Mouse (Mus musculus) c-Kit-positive CD71-positive TER-119-positive erythroid progenitor cells, embryonic 14.5 days (primary cell): Measurements from ENCODE around the gene Myoz1.

ENCODE experiments used
- DNase-seq: peaks from one replicate; pipeline ENCODE4 v3.0.0-alpha.2; 2013; ENCODE audit warnings: low spot score

The Myoz1 gene

GRCm38 (mm10) chr14:20672990-20673389, 16.6 kb upstream of the Myoz1 start:
- DNase-seq: peak; percentile 53

- DNase-seq: no peak
Observed at GRCm38 (mm10) chr14:20668154-20668810, 11.9 kb upstream of the Myoz1 start, which contains the start of gene Synpo2l. Gene Synpo2l (minus strand): TSS chr14:20668354.

- no peak for DNase-seq
Observed at GRCm38 (mm10) chr14:20667469-20667868, 11.1 kb upstream of the Myoz1 start.

- no peak for DNase-seq
Observed at GRCm38 (mm10) chr14:20664436-20664835, 8.1 kb upstream of the Myoz1 start.

- no peak for DNase-seq
Observed at GRCm38 (mm10) chr14:20663601-20664000, 7.3 kb upstream of the Myoz1 start.

GRCm38 (mm10) chr14:20662740-20663139, 6.4 kb upstream of the Myoz1 start:
- DNase-seq: no peak

GRCm38 (mm10) chr14:20661661-20662331, 5.5 kb upstream of the Myoz1 start:
- DNase-seq: no peak

GRCm38 (mm10) chr14:20660827-20661660, 4.7 kb upstream of the Myoz1 start:
- DNase-seq: peak; percentile 97

- no peak for DNase-seq
Observed at GRCm38 (mm10) chr14:20659687-20660086, 3.3 kb upstream of the Myoz1 start.

GRCm38 (mm10) chr14:20658902-20659301, 2.6 kb upstream of the Myoz1 start:
- DNase-seq: no peak

GRCm38 (mm10) chr14:20658326-20658725, 2.0 kb upstream of the Myoz1 start:
- DNase-seq: peak; percentile 48

GRCm38 (mm10) chr14:20655731-20656130, 609 bp downstream of the Myoz1 start:
- DNase-seq: no peak

- DNase-seq: no peak
Observed at GRCm38 (mm10) chr14:20654690-20655421, 1.5 kb downstream of the Myoz1 start.

- DNase-seq: no peak
Observed at GRCm38 (mm10) chr14:20651722-20652256, 4.6 kb downstream of the Myoz1 start.

- no peak for DNase-seq
Observed at GRCm38 (mm10) chr14:20651000-20651399, 5.3 kb downstream of the Myoz1 start.

- no peak for DNase-seq
Observed at GRCm38 (mm10) chr14:20646381-20646780, 10.0 kb downstream of the Myoz1 start.

- no peak for DNase-seq
Observed at GRCm38 (mm10) chr14:20645547-20645946, 10.8 kb downstream of the Myoz1 start.

- DNase-seq: no peak
Observed at GRCm38 (mm10) chr14:20641438-20641875, 14.9 kb downstream of the Myoz1 start.

- DNase-seq: peak; percentile 99
Observed at GRCm38 (mm10) chr14:20640644-20641437, 15.5 kb downstream of the Myoz1 start, which contains the start of gene Usp54. Gene Usp54 (minus strand): TSS chr14:20641063.

GRCm38 (mm10) chr14:20639918-20640619, 16.3 kb downstream of the Myoz1 start:
- no peak for DNase-seq
